Mouse (Mus musculus) bone marrow, adult 2 months (tissue): ENCODE results near the gene Clk1.

Experiments used
- CTCF ChIP-seq: fragments of 200-500 bp; IDR thresholded peaks from 2 replicates; pipeline ENCODE4 v1.5.1; 2011; ENCODE audit warnings: low read length, control low read depth; ENCODE audit not compliant: control insufficient read depth, insufficient read depth
- POLR2A ChIP-seq: fragments of 200-500 bp; IDR thresholded peaks from 2 replicates; pipeline ENCODE4 v1.6.1; 2011; ENCODE audit warnings: low read depth, mild to moderate bottlenecking, control low read depth, low read length, borderline replicate concordance; ENCODE audit not compliant: control insufficient read depth

GRCm38 (mm10) chr1:58364551-58364950 is 59.3 kb downstream of the Clk1 start:
- TF ChIP-seq CTCF = no peak
- TF ChIP-seq POLR2A = no peak
